Mouse (Mus musculus): Measurements from ENCODE around the gene Lsg1.

The Lsg1 gene

GRCm38 (mm10) chr16:30600431-30601045 is 13.1 kb upstream of the Lsg1 start:
- peak; percentile 40 for DNase-seq (ENCODE audit: low spot score)

DNA sequence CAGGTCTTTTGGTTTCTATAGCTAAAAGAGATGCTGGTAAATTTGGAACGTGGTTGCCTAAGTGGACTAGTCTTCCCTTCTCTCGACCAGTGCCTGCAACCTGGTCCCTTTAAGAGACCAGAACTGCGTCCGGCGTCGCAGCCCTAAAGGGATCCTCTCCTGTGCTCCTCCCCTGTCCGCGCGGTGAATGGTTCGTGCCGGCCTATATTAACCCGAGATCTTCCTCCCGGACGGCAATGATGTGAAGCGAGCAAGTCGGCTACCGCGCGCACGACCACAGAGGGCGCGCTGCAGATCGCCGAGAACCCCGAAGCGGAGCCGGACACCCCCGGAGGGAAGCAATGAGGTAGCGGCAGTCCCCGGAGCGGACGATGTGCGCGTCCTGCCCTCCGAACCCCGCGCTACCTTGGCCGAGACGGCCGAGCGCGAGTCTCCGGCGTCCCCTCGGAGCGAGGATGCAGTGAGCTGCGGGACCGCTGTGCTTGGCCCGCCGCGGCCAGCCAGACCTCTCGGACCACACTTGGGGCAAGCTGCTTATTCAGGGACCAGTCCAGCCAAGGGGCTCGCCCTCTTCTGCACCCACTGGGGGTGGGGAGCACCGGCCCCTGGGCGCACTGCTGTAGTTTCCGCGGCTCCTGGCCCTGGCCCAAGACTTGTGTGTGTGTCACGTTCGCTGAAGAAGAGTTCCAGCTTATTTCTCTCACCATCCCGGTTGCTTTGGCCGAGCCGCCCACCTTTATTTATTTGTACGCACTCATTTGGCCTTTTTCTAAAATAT is 12.3 kb upstream of the Lsg1 start, which contains the start of gene Fam43a:
Gene Fam43a (plus strand): TSS at position 233 of the 778 bp plus-strand sequence.
- peak; percentile 81 for DNase-seq (ENCODE audit: low spot score)

- peak; percentile 83 for DNase-seq (ENCODE audit: low spot score)
Measured at GRCm38 (mm10) chr16:30596959-30597681, 9.7 kb upstream of the Lsg1 start.

DNA sequence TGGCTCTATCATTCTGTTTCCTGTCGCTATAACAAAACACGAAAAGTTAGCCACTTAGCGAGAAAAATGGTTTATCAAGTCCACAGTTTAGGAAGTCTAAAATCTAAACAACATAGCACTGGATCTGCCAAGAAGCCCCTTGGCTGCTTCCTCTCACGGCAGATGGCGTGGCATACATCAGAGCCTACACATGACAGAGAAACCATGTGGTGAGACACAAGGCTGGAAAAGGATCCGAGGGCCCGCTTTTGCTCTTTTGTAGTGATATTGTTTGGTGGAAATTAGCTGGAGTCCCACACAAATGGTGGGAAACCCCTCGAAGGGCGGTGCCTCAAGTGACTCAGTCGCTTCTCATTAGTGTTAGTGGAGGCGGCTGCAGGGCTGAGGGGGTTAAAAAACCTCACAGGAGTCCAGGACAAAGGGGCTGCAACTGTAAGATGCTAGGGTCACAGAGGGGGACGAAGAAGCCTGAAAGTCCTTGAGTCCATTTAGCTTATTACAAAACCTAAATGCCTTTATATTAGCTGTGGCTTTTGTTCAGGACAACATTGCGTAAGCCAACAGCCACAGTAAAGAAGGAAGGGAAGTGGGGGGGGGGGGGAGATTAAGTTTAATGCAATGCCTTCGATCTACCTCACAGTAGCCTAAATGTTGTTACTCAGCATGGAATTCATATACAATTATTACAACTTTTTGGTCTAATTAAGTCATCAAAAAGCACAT is 8.6 kb upstream of the Lsg1 start:
- no peak for DNase-seq (ENCODE audit: low spot score)

DNA sequence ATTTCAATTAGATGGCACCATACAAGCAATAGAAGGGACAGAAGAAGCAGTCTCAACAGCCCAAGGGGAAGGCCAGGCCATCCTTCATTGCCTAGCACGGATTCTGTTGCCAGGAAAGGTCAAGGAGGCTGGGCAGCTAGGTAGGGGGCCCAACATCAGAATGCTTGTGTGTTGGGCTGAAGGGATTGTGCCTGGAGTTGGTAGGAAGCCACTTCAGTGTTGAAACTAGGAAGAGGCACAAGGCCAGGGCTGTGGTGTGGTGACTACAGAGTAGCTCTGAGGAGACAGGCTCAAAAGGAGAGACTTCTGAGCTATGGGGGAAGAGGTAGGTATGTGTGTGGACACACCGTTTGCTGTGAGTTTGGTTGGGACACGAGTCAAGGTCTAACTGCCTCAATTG is 8.0 kb upstream of the Lsg1 start:
- no peak for DNase-seq (ENCODE audit: low spot score)

DNA sequence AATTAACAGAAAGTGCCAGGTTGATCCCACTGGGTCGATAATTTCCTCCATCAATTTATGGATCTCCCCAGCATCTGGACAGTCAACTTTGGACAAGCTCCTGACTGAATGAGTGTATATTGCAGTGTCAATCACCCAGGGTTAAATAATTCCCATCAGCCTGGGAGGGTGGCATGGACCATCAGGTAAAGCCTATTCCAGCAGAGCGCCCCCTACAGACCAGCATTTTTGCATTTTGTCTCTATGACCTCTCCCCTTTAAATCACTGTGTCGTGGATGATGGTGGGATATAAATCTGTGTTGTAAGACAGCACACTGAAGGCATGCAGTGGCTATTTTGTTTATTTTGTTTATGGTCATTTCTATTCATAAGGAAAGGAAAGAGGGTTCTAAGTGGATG is 4.6 kb upstream of the Lsg1 start:
- DNase-seq (ENCODE audit: low spot score), result no peak

GRCm38 (mm10) chr16:30590264-30591209 is 3.1 kb upstream of the Lsg1 start:
- no peak for DNase-seq (ENCODE audit: low spot score)

DNA sequence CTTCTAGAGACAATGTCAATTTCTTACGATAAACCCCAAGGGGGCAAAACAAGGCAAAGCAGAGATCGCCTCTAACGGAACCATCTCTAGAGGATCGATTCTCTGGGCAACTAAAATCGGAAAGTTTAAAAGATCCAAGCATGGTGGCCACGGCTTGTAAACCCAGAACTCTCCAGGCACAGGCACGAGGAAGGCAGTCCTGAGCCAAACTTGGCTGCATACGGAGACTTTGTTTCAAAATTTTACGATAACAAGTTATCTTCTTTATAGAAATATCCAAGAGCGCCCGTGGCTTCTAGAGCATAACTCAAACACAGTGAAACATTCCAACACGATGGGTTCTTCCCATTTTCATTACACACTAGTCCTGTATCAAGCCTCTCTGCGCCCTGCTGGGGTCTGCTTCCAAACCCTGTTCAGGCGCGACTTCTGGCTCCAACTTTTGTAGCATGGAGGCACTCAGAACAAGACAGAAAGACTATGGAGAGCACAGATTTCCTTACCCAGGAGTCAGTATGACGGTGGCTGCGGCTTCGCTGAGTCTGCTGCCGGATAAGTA is 378 bp downstream of the Lsg1 start:
- no peak for DNase-seq (ENCODE audit: low spot score)

- no peak for DNase-seq (ENCODE audit: low spot score)
Measured at GRCm38 (mm10) chr16:30580765-30581164, 6.6 kb downstream of the Lsg1 start.

DNA sequence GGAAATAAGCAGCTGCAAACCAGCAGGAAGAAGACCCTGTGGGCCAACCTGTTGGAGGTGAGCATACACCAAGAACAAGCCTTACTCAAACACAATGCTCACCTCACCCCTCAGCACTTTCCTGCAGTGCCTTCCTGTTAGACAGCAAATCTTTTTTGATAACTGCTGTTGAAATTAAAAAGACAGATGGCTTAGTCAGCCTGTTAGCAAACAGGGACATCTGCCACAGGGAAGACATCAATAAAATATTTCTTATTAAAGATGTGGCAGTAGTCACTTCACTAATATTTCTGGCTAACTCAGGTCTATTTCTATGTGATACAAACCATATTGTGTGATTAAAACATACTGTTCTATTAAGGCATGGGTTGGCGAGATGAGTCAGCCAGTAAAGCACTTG is 11.0 kb downstream of the Lsg1 start:
- no peak for DNase-seq (ENCODE audit: low spot score)

DNA sequence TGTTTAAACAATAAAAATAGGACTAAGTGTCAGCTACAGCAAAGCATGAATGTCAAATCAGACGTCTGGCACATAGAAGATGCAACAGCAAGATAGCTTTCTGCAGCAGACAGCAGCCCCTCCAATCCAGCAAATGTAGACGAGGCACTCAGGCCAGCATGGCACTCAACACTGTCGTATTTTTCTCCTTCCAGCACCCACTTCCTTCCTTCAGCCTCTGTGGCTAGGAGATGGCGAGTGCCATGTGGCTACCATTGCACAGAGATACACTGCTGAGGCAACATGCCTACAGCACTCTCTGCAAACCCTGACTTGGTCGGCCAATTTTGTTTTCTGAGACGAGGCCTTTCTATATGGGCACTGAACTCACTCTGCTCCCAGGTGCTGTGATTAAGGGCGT is 11.6 kb downstream of the Lsg1 start:
- no peak for DNase-seq (ENCODE audit: low spot score)

DNA sequence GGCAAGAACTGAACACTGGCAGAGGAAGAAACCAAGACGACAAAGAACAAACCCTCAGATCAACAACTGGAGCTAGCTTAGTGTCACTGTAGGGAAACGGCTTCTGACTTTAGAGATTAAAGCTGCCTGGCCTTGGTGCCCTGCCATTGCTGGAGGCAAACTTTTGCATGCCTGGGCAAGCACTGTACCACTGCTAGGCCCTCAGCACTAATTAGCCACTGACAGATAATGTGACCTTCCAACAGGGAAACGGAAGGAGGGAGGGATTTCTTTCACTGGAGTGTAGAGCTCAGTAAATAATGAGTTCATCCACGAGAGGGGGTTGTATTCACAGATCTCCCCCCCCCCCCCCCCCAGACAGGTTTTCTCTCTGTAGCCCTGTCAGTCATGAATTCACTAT is 15.2 kb downstream of the Lsg1 start:
- no peak for DNase-seq (ENCODE audit: low spot score)

DNA sequence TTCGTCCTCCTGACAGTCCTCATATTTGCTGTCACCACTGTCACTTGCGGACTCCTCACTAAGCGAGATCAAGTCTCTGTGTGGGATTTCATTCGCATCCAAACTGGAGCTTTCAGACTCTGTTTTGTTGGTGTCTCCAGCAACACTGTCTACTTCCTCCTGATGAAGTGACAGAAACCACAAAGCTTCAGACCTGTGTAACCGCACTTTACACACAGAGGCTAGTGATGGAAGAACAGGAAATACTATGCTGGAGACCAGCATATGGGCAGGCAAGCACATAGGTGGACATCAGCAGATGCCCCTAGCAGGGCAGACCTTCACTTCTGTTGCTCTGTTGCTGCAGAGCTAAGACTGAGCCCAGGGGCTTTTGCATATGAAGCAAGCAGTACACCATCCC is 16.0 kb downstream of the Lsg1 start:
- DNase-seq (ENCODE audit: low spot score), result no peak

DNA sequence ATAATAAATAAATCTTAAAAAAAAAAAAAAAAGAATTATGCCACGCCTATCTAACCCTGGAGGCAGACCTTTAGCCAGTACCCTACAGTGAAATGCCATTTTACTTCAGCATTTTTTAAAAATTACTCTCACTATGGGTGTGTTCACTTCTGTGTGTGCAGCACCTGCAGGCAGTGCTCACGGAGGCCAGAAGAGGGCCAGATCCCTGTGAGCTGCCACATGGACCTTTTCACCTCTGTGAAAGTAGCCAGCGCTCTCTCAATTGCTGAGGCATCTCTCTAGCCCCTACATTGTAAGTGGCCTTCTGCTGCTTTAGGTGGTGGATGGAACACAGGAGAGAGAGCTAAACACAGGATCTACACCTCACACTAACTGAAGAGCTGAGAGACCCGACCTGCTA is 17.2 kb downstream of the Lsg1 start:
- no peak for DNase-seq (ENCODE audit: low spot score)

DNA sequence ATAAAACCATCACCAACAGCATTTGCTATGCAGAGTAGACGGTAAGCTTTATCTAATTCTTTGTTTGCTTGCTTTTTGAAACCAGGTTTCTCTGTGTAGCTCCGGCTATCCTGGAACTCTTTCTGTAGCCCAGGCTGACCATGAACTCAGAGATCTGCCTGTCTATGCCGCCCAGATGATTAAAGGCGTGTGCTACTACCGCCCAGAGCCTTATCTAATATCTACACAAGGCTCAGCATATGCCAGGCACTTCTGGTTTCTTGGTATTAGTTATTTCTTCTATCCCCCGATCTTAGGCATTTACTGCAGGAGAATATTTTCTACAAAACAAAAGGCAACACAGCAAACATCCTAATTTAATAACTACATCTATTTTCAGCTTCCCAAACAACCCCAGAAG is 21.8 kb downstream of the Lsg1 start:
- no peak for DNase-seq (ENCODE audit: low spot score)

GRCm38 (mm10) chr16:30560601-30561000 is 26.8 kb downstream of the Lsg1 start:
- DNase-seq (ENCODE audit: low spot score), result no peak

DNA sequence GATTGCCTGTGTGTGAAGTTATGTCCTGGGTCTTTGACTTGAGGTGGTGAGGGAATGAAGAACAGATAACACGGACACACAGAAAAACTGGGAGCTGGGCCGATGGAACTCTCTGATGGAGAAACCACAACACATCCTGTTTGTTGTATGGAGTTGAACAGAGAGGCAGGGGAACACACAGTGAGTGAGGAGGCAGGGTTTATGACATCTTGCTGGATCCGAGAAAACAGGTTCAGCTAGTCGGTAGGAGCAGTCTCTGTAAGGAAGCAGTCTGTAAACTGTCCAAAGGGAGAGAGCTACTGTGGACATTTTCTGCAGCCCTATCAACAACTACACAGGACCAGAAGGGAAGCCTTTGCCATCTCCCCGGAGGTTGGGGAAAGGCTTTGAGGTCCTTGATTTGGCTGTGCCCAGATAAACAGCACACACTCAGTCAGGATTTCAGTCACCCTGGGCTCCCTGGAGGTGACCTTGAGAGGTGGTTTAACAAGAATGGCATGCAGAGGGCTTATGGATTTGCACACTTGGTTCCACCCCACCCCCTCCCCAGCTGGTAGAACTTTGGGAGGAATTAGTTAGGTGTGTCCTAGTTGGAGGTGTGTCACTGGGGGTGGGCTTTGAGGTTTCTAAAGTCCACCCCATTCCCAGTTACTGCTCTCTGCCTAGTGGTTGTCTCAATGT is 27.9 kb downstream of the Lsg1 start:
- DNase-seq (ENCODE audit: low spot score), result no peak

GRCm38 (mm10) chr16:30554109-30554508 is 33.3 kb downstream of the Lsg1 start:
- DNase-seq (ENCODE audit: low spot score), result no peak

DNA sequence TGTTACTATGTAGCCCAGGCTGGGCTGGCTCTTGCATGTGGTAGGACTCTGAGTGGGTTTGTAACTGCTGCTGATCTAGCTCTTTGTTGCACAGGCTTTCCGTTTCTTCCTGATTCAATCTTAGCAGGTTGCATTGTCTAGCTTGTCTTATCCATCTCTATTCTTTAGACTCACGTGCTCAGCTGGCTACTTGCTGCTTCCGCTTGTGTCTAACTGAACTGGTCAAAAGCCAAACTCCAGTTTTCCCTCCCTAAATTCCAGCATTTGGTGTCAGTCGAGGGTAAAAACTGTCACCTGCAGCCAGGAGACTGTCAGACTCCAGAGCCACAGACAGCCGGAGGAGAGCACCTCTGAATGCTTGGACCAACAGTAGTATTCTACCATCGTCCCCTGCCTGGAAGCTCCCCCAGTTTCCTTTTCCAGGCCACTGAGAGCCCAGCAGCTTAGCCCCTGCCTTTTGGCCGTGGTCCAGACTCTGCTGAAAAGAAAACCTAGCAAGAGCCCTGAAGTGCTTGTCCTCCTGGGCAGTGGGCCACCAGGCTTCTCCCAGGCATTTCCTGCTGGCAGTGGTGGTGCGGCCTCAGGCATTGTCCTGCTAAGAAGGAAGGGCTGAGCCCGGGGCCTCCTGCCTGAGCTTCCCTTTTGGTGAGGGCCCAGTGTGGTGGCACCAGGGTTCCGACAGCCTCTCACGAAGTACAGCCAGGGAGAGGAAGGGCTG is 34.6 kb downstream of the Lsg1 start:
- peak; percentile 56 for DNase-seq (ENCODE audit: low spot score)

DNA sequence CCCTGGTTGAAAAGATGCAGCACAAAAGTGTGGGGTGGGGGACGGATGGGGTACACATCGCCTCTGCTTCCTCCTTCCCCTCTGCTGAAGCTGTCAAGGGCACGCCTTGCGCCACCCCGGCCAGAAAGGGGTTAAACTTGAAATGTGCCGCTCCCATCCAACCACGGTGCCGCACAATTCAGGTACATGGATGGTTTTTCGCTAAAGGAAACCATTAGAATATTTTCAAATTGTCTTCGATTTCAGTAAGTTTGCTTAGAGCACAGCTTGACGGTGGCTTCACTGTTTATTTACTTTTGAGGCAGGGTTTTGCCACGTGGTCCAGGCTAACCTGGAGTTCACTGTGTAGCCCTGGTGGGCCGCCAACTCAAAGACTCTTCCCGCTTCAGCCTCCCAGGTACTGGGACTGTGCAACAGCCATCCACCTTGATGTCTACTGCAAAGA is 36.6 kb downstream of the Lsg1 start, which contains the start of gene Tmem44:
Gene Tmem44 (minus strand): TSS at position 95 of the 445 bp plus-strand sequence.
- no peak for DNase-seq (ENCODE audit: low spot score)

All from ovary, postnatal 10 days (tissue).